Mouse (Mus musculus): ENCODE results near the gene Fxyd7. TPM values are rescaled to one million over a fixed set of nuclear protein-coding genes. Genes with fewer than 3 reads are reported as not detected.
A peak's percentile ranks its signal among the peaks of the same experiment; 100 is the strongest.

Gene Fxyd7
- polyA plus RNA-seq, 1 experiment from 2014 or later: 1.1 TPM

DNA sequence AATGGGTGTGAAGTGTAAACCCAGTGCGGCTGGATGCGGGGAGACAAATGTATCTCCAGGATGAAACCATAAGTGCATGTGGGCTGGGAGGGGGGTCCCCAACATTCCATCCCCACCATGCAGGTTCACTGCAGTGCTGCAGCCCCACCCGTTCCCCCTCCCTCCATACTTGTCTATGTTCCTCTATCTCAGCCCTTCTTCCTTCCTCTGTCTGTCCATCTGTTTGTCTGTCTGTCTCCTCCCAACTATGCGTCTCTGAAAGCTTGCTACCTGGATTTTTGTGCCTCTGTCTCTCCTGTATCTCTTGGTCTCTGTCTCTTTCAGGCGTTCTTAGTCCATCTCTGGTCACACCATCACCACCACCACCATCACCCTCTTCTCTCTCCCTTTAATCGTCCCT is 780 bp downstream of the Fxyd7 start:
- no peaks in the 10 kb centered on the region for H3K36me3 ChIP-seq (ENCODE audit: control insufficient read depth, insufficient read depth)
- H3K27me3 ChIP-seq (ENCODE audit: control insufficient read depth, insufficient read depth, low read length): peaks cover 26% of the 10 kb centered on the region
- no peaks in the 10 kb centered on the region for H3K9me3 ChIP-seq (replicated peaks; ENCODE audit: control insufficient read depth, low read length)
- H3K4me2 ChIP-seq (ENCODE audit: low read depth, low read length): no peak overlapping the region
- ATAC-seq (replicated peaks; ENCODE audit: extremely low read depth, insufficient read depth, low FRiP score): no peak
- H3K4me3 ChIP-seq (ENCODE audit: low read length): no peak overlapping the region
- peaks cover 40% of the 10 kb centered on the region for H3K4me1 ChIP-seq (ENCODE audit: control insufficient read depth, insufficient read depth, low read length)
- 20% methylated on average over 6 of the region's 6 CpGs for WGBS
- H3K27ac ChIP-seq (ENCODE audit: low read length): no peak overlapping the region
- no peak overlapping the region for H3K9ac ChIP-seq (ENCODE audit: low read length)

DNA sequence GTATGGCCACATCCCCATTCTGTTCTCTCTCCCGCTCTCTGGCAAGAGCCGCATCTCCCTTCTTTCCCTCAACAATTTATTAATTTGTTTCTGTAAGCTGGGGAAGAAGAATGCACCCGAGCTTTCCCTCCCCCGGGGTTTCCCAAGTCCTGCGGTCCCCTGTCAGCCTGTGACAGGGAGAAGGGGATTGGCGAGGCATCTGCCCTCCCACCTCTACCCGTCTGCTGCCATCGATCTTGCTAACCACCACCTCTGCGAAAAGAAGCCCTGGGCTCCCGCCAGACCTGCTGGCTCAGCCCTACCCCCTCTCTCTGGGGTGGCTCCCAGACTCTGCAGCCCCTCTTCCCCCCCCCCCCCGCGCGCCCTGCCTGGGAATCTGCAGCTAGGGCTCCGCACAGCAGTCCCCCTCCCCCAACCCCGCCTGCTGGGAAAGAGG is 1.4 kb downstream of the Fxyd7 start:
- peaks cover 26% of the 10 kb centered on the region for H3K27me3 ChIP-seq (ENCODE audit: control insufficient read depth, insufficient read depth, low read length)
- no peaks in the 10 kb centered on the region for H3K36me3 ChIP-seq (ENCODE audit: control insufficient read depth, insufficient read depth)
- no peak overlapping the region for H3K4me2 ChIP-seq (ENCODE audit: low read depth, low read length)
- no peaks in the 10 kb centered on the region for H3K9me3 ChIP-seq (replicated peaks; ENCODE audit: control insufficient read depth, low read length)
- no peak for ATAC-seq (replicated peaks; ENCODE audit: extremely low read depth, insufficient read depth, low FRiP score)
- H3K4me1 ChIP-seq (ENCODE audit: control insufficient read depth, insufficient read depth, low read length): peaks cover 40% of the 10 kb centered on the region
- WGBS: 9% methylated on average over 10 of the region's 15 CpGs
- no peak overlapping the region for H3K9ac ChIP-seq (ENCODE audit: low read length)
- H3K4me3 ChIP-seq (ENCODE audit: low read length): no peak overlapping the region
- no peak overlapping the region for H3K27ac ChIP-seq (ENCODE audit: low read length)

DNA sequence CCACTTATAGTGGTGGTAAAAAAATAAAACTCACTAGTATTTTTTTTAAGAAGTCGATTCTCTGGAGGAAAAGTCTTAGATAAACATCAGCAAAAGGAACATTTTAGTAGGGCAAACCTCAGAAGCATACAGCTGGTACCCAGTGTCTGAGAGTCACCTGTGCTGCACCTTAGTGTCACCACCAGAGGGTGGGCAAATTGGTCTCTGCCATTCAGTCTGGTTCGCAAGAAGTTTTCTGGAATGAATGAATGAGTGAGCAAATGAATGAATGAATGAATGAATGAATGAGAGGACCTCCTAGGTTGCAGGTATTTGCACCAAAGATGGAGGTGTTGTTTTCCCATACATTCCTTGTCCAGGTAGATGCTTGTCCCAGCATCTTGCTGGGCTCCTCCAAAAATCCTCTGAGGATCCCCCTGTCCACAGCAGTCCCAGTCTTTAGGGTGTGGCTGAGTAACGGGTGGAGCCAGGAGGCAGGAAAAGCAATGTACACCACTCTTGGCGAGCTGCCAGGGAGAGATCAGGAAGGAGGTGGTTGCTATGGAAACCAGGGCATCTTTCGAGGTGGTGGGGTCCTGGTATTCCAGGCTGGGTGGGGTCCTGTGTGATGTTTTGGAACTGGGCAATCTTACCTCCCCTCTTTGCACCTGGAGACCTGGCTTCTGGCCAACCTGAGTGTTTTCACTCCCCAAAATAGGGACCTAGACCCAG is 2.0 kb downstream of the Fxyd7 start:
- Histone ChIP-seq H3K9ac (ENCODE audit: low read length) (no peak overlapping the region), H3K36me3 (ENCODE audit: control insufficient read depth, insufficient read depth) (no peaks in the 10 kb centered on the region), H3K4me2 (ENCODE audit: low read depth, low read length) (no peak overlapping the region), H3K9me3 (replicated peaks; ENCODE audit: control insufficient read depth, low read length) (no peaks in the 10 kb centered on the region), H3K27me3 (ENCODE audit: control insufficient read depth, insufficient read depth, low read length) (peaks cover 27% of the 10 kb centered on the region), H3K4me1 (ENCODE audit: control insufficient read depth, insufficient read depth, low read length) (peaks cover 40% of the 10 kb centered on the region), H3K4me3 (ENCODE audit: low read length) (no peak overlapping the region), H3K27ac (ENCODE audit: low read length) (no peak overlapping the region)
- ATAC-seq (replicated peaks; ENCODE audit: extremely low read depth, insufficient read depth, low FRiP score): no peak
- 34% methylated on average over 5 of the region's 5 CpGs for WGBS

DNA sequence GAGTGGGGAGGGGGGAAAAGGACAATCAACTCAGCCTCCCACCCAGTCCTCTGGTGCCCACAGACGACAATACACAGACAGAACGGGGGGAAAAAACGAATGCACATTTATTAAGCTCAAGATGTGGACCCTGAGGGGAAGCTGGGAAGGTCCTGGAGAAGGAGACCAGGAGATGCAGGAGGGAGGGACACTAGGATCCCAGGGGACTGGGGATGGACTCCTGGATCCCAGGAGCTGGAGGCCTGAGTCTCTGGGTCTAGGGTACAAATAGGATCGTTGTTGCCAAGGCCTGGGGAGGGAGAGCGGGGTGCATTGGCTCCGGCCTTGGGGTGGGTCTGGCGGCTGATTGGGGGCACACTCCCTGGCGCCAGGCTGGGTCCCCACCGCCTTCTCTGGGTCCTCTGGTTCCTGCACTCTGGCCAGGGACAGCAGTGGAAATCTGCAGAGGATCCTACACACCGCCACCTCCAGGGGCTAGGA is 8.8 kb downstream of the Fxyd7 start, which contains the start of gene Fxyd5:
Gene Fxyd5 (minus strand): TSS at position 51 of the 480 bp plus-strand sequence.
- H3K9me3 ChIP-seq (replicated peaks; ENCODE audit: control insufficient read depth, low read length): no peaks in the 10 kb centered on the region

DNA sequence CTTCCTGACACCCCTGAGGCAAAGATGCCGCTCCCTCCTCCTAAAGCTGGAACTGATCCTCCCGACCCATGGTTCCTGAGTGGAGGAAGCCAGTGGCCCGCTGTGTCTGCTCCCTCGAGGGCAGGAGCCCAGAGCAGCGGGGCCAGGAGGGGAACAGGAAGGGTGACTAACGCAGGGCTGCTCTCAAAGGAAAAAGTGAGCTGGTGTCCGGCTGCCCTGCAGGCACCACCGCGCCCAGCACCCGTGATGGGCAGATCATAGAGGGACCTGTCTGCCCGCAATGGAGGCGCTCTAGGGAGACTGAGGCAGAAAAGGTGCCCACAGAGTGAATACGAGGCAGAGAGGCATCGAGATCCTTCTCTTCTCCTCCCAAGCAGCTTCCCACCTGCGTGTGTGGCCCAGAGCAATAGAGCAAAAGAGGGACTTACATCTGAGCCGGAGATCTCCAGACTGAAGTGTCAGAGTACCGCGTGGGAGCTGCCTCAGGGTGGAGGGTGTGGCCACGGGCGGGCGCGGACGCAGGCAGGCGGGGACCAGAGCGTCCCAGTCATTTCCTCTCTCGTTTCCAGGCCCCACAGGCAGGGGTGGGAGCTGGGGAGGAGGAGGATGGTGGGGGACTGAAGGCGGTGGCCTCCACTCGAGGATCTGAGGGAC is 9.5 kb downstream of the Fxyd7 start:
- H3K4me2 ChIP-seq (ENCODE audit: low read depth, low read length): peak overlapping the region; percentile 62
- peak overlapping the region; percentile 64 for H3K27ac ChIP-seq (ENCODE audit: low read length)
- peaks cover 11% of the 10 kb centered on the region for H3K4me1 ChIP-seq (ENCODE audit: control insufficient read depth, insufficient read depth, low read length)
- WGBS: 3% methylated on average over 28 of the region's 28 CpGs
- H3K36me3 ChIP-seq (ENCODE audit: control insufficient read depth, insufficient read depth): no peaks in the 10 kb centered on the region
- peak; percentile 68 for ATAC-seq (replicated peaks; ENCODE audit: extremely low read depth, insufficient read depth, low FRiP score)
- H3K4me3 ChIP-seq (ENCODE audit: low read length): peak overlapping the region; percentile 50
- peaks cover 17% of the 10 kb centered on the region for H3K27me3 ChIP-seq (ENCODE audit: control insufficient read depth, insufficient read depth, low read length)
- peak overlapping the region; percentile 71 for H3K9ac ChIP-seq (ENCODE audit: low read length)
- no peaks in the 10 kb centered on the region for H3K9me3 ChIP-seq (replicated peaks; ENCODE audit: control insufficient read depth, low read length)

More for the DNA sequence above, 8.8 kb downstream of the Fxyd7 start, which contains the start of gene Fxyd5:
- Histone ChIP-seq H3K9ac (ENCODE audit: low read length) (peak within 1 kb of the TSS; percentile 71), H3K4me1 (ENCODE audit: control insufficient read depth, insufficient read depth, low read length) (peaks cover 11% of the 10 kb centered on the region), H3K27me3 (ENCODE audit: control insufficient read depth, insufficient read depth, low read length) (peaks cover 17% of the 10 kb centered on the region), H3K4me3 (ENCODE audit: low read length) (peak within 1 kb of the TSS; percentile 50), H3K27ac (ENCODE audit: low read length) (peak within 1 kb of the TSS; percentile 64), H3K36me3 (ENCODE audit: control insufficient read depth, insufficient read depth) (no peaks in the 10 kb centered on the region), H3K4me2 (ENCODE audit: low read depth, low read length) (peak within 1 kb of the TSS; percentile 62)
- 36% methylated on average over 10 of the region's 10 CpGs for WGBS
- no peak for ATAC-seq (replicated peaks; ENCODE audit: extremely low read depth, insufficient read depth, low FRiP score)

DNA sequence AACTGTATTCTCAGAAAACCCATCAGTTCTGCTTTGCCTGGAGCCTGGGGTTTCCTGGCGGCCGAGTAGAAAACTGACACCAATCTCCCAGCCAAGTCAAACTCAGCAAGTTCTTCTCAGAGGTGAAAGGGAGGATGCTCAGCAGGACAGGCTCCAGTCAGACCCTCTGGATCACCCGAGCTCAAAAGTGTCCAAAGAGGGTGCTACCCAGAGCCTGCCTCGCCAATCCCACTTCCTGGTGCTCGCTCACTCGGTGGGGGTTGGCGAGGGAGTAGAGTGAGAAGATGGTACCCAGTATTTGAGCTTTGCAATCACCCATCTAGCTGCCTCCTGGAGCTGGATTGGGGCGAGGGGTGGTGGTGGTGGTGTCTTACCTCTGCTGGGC is 10.3 kb downstream of the Fxyd7 start:
- Histone ChIP-seq H3K9me3 (replicated peaks; ENCODE audit: control insufficient read depth, low read length) (no peaks in the 10 kb centered on the region), H3K9ac (ENCODE audit: low read length) (no peak overlapping the region), H3K4me2 (ENCODE audit: low read depth, low read length) (peak overlapping the region; percentile 62), H3K4me1 (ENCODE audit: control insufficient read depth, insufficient read depth, low read length) (peaks cover 11% of the 10 kb centered on the region), H3K27me3 (ENCODE audit: control insufficient read depth, insufficient read depth, low read length) (peaks cover 17% of the 10 kb centered on the region), H3K27ac (ENCODE audit: low read length) (no peak overlapping the region), H3K4me3 (ENCODE audit: low read length) (peak overlapping the region; percentile 50), H3K36me3 (ENCODE audit: control insufficient read depth, insufficient read depth) (no peaks in the 10 kb centered on the region)
- whole genome bisulfite sequencing: 38% methylated on average over 8 of the region's 8 CpGs
- no peak for ATAC-seq (replicated peaks; ENCODE audit: extremely low read depth, insufficient read depth, low FRiP score)

DNA sequence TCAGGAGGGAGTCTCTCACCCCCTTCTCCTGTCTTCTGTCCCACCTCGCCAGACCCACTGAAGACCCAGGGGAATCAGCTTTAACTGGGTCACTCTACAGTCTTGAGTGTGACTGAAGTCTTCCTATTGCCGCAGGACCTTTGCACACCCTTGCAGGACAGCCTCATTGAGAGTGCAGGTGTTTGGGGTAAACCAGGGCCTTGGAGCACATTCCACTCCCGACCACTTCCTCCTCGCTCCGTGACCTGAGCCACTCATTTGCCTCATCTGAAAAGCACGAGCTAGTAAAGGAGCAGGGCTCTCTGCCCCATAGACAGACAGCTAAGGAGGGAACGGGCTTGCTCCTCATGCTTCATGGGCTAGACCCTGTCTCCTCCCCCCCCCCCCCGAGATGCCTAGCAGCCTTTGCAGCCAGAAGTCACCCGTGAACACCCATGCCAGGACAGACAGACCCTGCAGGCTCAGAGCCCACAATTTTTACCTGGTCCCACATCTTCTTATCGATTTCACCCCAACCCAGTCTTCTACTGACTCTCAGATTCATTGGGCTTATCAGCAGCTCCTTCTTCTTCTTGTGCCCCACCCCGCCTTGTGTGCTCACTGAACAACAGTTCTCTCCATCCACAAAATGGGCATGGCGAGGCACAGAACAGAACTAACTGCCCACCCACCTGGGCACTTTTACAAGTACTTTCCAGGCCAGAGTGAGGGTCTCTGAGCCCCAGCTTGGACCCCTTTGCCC is 10.8 kb downstream of the Fxyd7 start:
- Histone ChIP-seq H3K36me3 (ENCODE audit: control insufficient read depth, insufficient read depth) (no peaks in the 10 kb centered on the region), H3K4me3 (ENCODE audit: low read length) (no peak overlapping the region)

DNA sequence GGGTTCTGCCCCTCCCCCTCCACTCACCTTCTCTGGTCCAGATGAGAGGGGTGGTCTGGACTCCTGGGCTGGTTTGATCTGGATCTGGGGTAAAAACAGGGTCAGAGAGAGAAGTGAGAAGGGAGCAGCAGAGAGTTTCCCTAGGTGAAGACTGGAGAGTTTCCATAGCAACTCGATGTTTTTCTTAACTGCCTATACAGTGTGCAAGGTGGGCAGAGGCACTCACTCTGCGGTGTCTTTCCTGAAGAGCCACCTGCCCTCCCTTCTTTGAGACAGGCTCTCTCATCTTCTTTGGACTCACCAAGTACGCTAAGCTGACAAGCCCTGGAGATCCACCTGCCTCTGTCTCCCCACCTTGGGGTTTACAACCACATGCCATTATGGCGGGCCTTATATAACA is 12.3 kb downstream of the Fxyd7 start:
- WGBS: 81% methylated on average over 4 of the region's 4 CpGs
- H3K9ac ChIP-seq (ENCODE audit: low read length): no peak overlapping the region
- no peak overlapping the region for H3K4me2 ChIP-seq (ENCODE audit: low read depth, low read length)
- H3K36me3 ChIP-seq (ENCODE audit: control insufficient read depth, insufficient read depth): no peaks in the 10 kb centered on the region
- peaks cover 11% of the 10 kb centered on the region for H3K4me1 ChIP-seq (ENCODE audit: control insufficient read depth, insufficient read depth, low read length)
- no peak overlapping the region for H3K4me3 ChIP-seq (ENCODE audit: low read length)
- peaks cover 13% of the 10 kb centered on the region for H3K27me3 ChIP-seq (ENCODE audit: control insufficient read depth, insufficient read depth, low read length)
- H3K27ac ChIP-seq (ENCODE audit: low read length): no peak overlapping the region
- H3K9me3 ChIP-seq (replicated peaks; ENCODE audit: control insufficient read depth, low read length): no peaks in the 10 kb centered on the region
- no peak for ATAC-seq (replicated peaks; ENCODE audit: extremely low read depth, insufficient read depth, low FRiP score)

More for the DNA sequence above, 10.8 kb downstream of the Fxyd7 start:
- Histone ChIP-seq H3K9ac (ENCODE audit: low read length) (no peak overlapping the region), H3K4me1 (ENCODE audit: control insufficient read depth, insufficient read depth, low read length) (peaks cover 11% of the 10 kb centered on the region), H3K4me2 (ENCODE audit: low read depth, low read length) (peak overlapping the region; percentile 62; the same call in 1 of the 2 replicates), H3K9me3 (replicated peaks; ENCODE audit: control insufficient read depth, low read length) (no peaks in the 10 kb centered on the region), H3K27ac (ENCODE audit: low read length) (no peak overlapping the region), H3K27me3 (ENCODE audit: control insufficient read depth, insufficient read depth, low read length) (peaks cover 17% of the 10 kb centered on the region)
- no peak for ATAC-seq (replicated peaks; ENCODE audit: extremely low read depth, insufficient read depth, low FRiP score)
- 71% methylated on average over 12 of the region's 12 CpGs for WGBS

Data from heart, embryonic 16.5 days (tissue).